Mouse (Mus musculus) right cerebral cortex, adult 18-20 months (tissue): ENCODE results near the gene Fam20c.

Experiments
- DNase-seq: peaks from one replicate; pipeline ENCODE4 v3.0.0; 2022; ENCODE audit warnings: mixed read lengths

Gene Fam20c

GRCm38 (mm10) chr5:138754303-138755120 lies at the start of gene Fam20c:
Gene Fam20c, plus strand, starts transcription at chr5:138754514.
- DNase-seq, result peak; percentile 83

GRCm38 (mm10) chr5:138707367-138707766 lies 46.9 kb upstream of the Fam20c start:
- no peak for DNase-seq

- no peak for DNase-seq
Measured at GRCm38 (mm10) chr5:138708591-138708990, 45.7 kb upstream of the Fam20c start.

DNA sequence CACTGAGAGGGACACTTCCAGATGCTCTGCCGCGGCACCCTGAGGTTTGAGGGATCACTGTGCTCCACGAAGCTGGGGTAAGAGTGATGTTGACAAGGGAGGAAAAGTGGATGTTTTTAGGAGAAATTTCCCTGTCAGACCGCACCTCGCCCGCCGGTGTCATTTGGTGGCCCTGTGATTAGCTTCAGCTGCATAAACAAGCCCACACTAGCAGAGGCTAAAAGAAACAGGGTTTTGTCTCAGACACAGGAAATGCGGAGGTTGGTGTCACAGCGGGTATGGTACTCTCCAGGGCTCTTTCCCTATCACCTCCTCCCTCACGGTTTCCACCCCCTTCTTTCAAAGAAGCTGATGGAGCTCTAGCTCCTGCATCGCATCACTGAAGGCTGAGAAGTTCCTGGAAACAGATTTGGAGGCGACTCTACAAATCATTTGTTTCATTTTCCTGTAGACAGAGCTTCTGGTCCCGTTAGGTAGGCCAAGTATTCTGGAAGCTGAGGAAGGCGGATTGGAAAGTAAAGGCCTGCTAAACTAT lies 38.7 kb upstream of the Fam20c start:
- peak; percentile 35 for DNase-seq

DNA sequence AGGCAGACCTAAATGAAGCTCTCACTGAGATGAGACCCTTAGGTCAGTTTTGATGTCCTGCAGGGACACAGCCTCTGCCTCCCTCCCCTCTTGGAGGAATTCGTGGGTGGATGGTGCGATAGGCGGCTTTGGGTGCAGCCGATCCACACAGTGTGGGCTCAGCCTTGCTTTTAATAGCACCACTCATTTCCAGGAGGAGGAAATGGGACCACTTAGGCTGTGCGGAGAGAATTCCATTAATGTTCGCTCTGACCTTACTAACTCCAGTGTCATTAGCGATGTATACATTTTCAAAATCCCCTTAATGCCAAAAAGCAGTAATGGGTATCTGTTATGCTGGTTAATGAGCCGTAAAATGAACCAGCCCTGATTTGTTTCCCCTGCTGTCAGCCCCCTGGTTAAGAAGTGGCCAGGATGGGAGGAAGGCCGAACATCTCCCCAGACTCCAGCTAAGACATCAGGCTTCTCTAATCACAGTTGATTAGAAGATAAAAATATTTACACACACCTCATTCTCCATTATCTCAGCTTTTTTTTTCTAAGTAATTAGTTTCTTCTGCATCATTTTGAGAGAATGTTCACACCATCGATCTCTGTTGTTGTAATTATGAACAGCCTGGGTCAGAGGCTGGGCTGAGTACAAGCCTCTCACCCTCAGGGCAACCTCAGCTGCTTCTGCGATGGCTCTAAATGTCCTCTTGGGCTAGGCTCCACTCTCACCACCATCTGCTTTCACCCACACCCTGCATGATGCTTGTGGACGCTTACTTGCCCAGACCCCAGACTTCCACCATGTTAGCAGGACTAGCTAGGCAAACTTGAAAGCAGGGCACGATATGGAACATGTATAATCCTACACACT lies 33.8 kb upstream of the Fam20c start:
- DNase-seq, result no peak

DNA sequence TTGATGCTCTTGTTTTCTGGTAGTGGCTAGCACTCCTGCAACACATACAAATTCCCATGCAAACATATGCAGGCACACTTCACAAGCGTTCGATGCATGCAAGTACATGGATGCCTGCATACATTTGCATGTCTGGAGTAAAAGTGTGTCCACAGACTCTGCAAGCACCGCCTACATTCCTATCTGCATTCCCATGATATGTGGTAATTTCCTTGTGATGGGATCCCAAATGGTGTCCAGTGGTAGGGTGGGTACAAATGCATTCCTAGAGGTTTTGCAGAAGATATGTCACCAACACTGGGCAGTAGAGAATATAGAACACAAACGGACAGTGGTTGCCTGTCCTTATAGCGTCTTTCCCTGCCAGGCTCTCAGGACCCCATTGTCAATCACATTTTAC lies 29.9 kb upstream of the Fam20c start:
- DNase-seq, result no peak

- no peak for DNase-seq
Measured at GRCm38 (mm10) chr5:138725151-138725550, 29.2 kb upstream of the Fam20c start.

DNA sequence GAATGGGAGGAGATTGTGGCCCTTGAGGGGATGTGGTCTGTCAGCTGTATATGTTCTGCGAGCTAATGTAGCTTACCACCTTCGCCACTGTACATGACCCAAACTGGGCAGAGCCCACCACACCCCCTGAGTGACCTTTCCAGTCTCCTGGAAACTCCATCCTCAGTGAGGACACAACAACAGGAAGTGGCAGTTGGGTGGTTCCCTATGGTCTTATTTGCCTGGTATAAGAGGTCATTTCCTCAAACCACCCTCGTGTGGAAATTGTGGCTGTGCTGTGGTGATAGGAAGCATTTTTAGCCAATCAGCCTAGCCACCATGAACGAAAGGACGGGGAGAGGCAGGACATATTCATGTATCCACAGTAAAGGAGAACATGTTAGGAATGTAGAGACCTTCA lies 23.5 kb upstream of the Fam20c start:
- DNase-seq, result no peak

DNA sequence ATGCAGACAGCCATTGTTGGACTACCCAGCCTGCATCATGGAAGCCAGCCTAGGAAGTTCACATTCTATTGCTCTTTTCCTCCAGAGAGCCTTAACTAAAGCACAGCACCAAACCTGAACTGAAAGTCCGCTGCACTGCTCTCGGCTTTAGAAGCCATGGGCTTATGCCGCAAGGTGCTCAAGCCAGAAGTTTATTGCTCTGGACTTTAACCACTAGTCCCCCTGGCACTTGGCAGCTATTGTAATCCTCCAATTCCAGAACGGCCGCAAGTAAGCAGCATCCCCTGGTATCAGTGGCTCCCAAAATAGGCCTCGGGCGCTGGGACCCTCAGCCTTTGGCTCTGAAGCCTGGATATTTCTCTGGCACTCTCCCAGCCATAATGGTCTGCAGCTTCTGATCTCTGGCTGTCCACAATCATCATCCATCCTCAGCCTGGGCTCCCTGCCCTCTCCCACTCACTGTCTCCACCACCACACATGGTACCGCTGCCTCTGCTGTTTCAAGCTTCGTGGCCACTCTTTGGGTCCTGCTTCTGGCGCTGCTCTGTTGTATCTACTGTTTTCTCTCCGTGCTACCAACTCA lies 20.9 kb upstream of the Fam20c start:
- no peak for DNase-seq

GRCm38 (mm10) chr5:138734018-138734417 lies 20.3 kb upstream of the Fam20c start:
- DNase-seq, result no peak

DNA sequence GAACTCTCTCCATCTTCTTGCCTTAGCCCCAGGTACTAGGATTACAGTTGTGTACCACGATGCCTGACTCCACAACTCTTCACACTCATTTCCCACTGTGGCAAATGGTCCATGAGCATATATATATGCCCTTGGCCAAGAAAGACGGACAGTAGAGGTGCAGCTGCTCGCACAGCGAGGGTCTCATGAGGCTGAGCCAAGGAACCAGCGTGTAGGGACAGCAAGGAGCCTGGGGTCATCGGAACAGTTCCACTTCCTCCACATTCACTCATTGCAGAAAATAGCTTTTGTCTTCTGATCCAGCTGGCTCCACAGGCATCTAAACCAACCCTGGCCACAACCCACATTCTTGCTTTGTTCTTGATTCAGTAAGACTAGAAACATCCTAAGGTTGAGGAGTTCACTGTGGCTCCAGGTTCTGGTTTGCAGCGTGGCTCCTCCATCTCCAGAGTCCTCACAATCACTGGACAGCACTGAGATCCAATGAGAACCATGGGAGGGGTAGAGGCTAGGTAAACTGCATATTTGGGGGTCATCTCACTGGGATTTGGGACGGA lies 19.0 kb upstream of the Fam20c start:
- DNase-seq, result no peak

DNA sequence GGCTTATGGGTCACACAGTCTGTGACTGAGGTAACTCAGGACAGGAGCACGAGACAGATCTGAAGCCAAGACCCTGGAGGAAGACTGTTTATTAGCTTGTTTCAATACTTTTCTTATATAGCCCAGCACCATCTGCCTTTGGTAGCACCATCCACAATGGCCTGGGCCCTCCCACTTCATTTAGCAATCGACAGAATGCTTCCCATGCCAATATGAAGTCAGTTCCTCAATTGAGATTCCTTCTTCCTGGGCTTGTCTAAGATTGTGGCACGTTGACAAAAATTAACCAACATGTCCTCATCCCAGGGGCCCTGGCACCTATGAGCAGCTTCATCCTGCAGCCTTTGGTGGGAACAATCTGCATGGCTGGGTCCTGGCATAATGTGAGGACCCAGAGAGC lies 14.2 kb upstream of the Fam20c start:
- DNase-seq, result no peak

- DNase-seq, result no peak
Measured at GRCm38 (mm10) chr5:138741516-138741915, 12.8 kb upstream of the Fam20c start.

- DNase-seq, result no peak
Measured at GRCm38 (mm10) chr5:138742281-138742680, 12.0 kb upstream of the Fam20c start.

DNA sequence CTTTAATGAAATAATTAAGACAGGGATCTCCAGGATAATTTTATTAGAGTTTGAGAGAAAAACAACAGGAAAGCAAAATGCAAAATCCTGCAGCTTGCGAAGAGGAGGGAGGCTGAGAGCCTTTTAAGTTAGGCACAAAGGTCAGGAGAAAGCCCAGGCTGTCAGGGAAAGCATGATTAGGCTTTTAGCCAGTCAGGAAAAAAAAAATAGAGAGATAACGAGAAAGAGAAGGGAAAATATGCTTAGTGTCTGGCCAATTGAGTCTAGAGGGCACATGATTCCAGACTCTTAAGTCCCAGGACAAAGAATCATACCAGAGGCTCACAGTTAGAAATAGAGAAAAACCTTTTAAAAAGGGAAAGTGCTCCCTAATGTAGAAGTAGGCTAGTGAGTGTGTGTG lies 10.7 kb upstream of the Fam20c start:
- no peak for DNase-seq

GRCm38 (mm10) chr5:138745378-138746099 lies 8.8 kb upstream of the Fam20c start:
- DNase-seq, result no peak

GRCm38 (mm10) chr5:138753269-138753668 lies 1.0 kb upstream of the Fam20c start:
- DNase-seq, result no peak

DNA sequence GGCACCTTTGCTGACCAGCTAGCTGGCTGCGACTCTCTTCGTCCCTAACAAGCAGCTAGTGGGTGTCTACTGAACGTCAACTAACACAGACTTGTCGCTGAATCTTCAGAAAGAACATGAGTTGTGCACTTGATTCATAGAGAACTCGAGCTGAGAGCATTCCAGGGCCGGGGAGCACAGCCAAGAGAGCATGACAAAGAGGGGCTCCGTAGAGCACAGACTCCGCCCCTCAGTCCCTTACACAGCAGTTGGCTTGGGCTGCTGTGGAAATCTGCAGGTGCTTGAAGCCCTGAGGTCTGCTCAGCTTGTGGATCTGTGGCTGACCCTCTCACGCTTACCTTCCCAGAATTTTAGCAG lies 390 bp upstream of the Fam20c start:
- DNase-seq, result peak; percentile 14

DNA sequence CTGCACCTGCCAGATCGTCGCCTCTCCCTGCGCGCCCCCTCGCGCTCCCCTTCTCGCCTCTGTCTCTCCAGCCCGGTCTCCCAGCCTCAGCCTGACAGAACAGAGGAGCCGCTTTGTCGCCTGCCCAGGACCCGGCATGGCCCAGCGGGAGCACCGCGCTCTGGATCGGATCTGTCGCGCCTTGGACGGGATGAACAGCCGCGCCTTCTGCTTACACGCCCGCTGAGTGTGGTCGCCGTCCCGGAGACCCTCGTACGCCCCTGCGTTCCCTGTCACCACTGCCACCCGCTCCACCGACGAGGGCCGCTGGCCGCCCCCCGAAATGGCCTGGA lies 773 bp downstream of the Fam20c start:
- peak; percentile 18 for DNase-seq

DNA sequence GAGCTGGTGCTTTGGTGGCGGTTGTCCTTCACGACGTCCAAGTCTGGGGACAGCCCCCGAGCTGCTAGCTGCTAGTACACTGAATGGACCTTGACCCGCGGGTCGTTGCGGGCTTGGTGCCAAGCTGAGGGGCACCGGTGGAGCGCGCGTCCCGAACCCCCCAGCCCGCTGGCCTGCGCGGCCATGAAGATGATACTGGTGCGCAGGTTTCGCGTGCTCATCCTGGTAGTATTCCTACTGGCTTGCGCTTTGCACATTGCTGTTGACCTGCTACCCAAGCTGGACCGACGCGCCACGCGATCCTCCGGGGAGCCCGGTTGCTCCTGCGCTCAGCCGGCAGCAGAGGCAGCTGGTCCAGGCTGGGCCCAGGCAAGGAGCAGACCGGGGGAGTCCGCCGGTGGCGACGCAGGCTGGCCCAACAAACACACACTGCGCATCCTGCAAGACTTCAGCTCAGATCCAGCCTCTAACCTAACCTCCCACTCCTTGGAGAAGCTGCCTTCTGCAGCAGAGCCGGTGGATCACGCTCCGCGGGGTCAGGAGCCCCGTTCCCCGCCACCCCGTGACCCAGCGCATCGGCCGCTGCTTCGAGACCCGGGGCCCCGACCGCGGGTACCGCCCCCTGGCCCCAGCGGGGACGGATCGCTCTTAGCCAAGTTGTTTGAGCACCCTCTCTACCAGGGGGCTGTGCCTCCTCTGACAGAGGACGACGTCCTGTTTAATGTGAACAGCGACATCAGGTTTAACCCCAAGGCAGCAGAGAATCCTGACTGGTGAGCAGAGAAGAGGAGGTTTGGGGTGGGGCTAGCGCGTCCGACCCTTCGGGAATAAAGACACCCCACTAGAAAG lies 1.4 kb downstream of the Fam20c start:
- peak; percentile 28 for DNase-seq

DNA sequence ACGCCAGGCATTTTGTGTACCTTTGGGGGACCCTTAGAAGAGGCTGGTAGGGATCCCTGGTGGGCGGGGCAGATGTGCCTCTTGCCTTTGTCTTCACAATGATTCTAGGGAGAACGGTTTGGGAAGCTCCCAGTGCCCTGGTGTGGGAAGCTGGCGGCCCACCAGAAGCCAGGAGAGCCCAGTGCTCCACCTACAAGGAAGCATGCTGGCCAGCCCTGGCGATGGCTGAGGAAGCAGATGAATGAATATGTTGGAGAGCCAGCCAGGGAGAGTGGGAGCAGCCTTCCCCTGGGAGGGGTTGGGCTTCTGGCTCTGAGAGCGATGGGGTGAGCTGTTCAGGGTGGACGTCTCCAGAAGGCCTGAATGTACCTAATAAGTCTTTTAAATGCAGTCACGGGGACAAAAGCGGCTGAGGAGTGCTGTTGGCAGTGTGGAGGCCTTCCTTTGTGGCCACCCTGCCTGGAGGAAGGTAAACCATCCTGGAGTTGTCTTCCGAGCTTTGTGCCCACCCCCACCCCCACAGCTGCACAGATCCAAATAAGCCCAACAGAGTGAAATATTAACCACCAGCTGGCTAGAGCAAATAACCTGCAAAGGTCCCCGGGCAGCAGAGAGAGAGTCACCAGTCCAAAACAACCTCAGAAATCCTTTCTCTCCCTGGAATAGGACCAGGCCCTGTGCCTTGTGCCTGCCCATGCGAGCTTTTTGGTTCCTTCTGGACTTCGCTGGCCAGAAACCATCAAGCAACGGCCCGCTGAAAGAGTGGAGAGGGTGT lies 2.2 kb downstream of the Fam20c start:
- peak; percentile 51 for DNase-seq
